Mouse (Mus musculus) megakaryocyte, embryonic 14.5 days (primary cell): ENCODE data around the gene Asb18.

ENCODE experiments used
- FLI1 ChIP-seq: IDR thresholded peaks from 2 replicates; pipeline ENCODE4 v1.6.1; 2012; ENCODE audit warnings: low read length, inconsistent platforms, mixed read lengths
- GATA1 ChIP-seq: IDR thresholded peaks from 3 replicates; pipeline ENCODE4 v1.6.1; 2012; ENCODE audit warnings: mixed read lengths, low read length, inconsistent platforms, borderline replicate concordance

- TF ChIP-seq GATA1 = no peak
- no peak for TF ChIP-seq FLI1
Measured at GRCm38 (mm10) chr1:89927061-89927661, 87.3 kb downstream of the Asb18 start.
